Mouse (Mus musculus): Measurements from ENCODE around the gene Olfr520.
"Not testable (repeated sequence)": the region's sequence is repeated elsewhere in the genome, so short reads cannot be mapped to it uniquely, and the experiment has no call there.

Olfr520 gene

GRCm38 (mm10) chr7:99729973-99730372, at the start of gene Olfr520:
Gene Olfr520 (plus strand): TSS chr7:99730273.
- in situ Hi-C loops (cut with MboI; ENCODE audit: unreplicated experiment in 2 of 2) = no loop called here

- in situ Hi-C loops (cut with MboI; ENCODE audit: unreplicated experiment in 2 of 2) = no loop called here
Observed at GRCm38 (mm10) chr7:99680771-99681170, 49.3 kb upstream of the Olfr520 start.

GRCm38 (mm10) chr7:99684086-99684485, 46.0 kb upstream of the Olfr520 start:
- in situ Hi-C loops (cut with MboI; ENCODE audit: unreplicated experiment in 2 of 2) = no loop called here

GRCm38 (mm10) chr7:99690819-99691218, 39.3 kb upstream of the Olfr520 start:
- in situ Hi-C loops (cut with MboI; ENCODE audit: unreplicated experiment in 2 of 2) = no loop called here

GRCm38 (mm10) chr7:99692396-99692795, 37.7 kb upstream of the Olfr520 start:
- in situ Hi-C loops (cut with MboI; ENCODE audit: unreplicated experiment in 2 of 2) = no loop called here

GRCm38 (mm10) chr7:99693387-99693786, 36.7 kb upstream of the Olfr520 start:
- in situ Hi-C loops (cut with MboI; ENCODE audit: unreplicated experiment in 2 of 2) = no loop called here

- in situ Hi-C loops (cut with MboI; ENCODE audit: unreplicated experiment in 2 of 2) = no loop called here
Observed at GRCm38 (mm10) chr7:99693976-99694375, 36.1 kb upstream of the Olfr520 start.

GRCm38 (mm10) chr7:99694424-99694823, 35.6 kb upstream of the Olfr520 start:
- in situ Hi-C loops (cut with MboI; ENCODE audit: unreplicated experiment in 2 of 2) = not testable (repeated sequence)

- in situ Hi-C loops (cut with MboI; ENCODE audit: unreplicated experiment in 2 of 2) = no loop called here
Observed at GRCm38 (mm10) chr7:99695471-99696057, 34.5 kb upstream of the Olfr520 start.

GRCm38 (mm10) chr7:99698576-99698975, 31.5 kb upstream of the Olfr520 start:
- in situ Hi-C loops (cut with MboI; ENCODE audit: unreplicated experiment in 2 of 2) = no loop called here

- in situ Hi-C loops (cut with MboI; ENCODE audit: unreplicated experiment in 2 of 2) = no loop called here
Observed at GRCm38 (mm10) chr7:99699106-99699505, 31.0 kb upstream of the Olfr520 start.

- in situ Hi-C loops (cut with MboI; ENCODE audit: unreplicated experiment in 2 of 2) = no loop called here
Observed at GRCm38 (mm10) chr7:99699709-99700151, 30.3 kb upstream of the Olfr520 start.

GRCm38 (mm10) chr7:99700641-99701040, 29.4 kb upstream of the Olfr520 start:
- in situ Hi-C loops (cut with MboI; ENCODE audit: unreplicated experiment in 2 of 2) = no loop called here

GRCm38 (mm10) chr7:99702201-99702600, 27.9 kb upstream of the Olfr520 start:
- in situ Hi-C loops (cut with MboI; ENCODE audit: unreplicated experiment in 2 of 2) = no loop called here

- in situ Hi-C loops (cut with MboI; ENCODE audit: unreplicated experiment in 2 of 2) = loop anchor here (5.0 kb wide), 2 partner anchors 43 to 92 kb away; no protein-coding TSS in a partner anchor
Observed at GRCm38 (mm10) chr7:99704736-99705519, 25.1 kb upstream of the Olfr520 start.

GRCm38 (mm10) chr7:99706341-99707037, 23.6 kb upstream of the Olfr520 start:
- in situ Hi-C loops (cut with MboI; ENCODE audit: unreplicated experiment in 2 of 2) = loop anchor here (5.0 kb wide), 2 partner anchors 44 to 91 kb away; no protein-coding TSS in a partner anchor

- in situ Hi-C loops (cut with MboI; ENCODE audit: unreplicated experiment in 2 of 2) = loop anchor here (5.0 kb wide), 2 partner anchors 45 to 90 kb away; no protein-coding TSS in a partner anchor
Observed at GRCm38 (mm10) chr7:99707038-99707595, 23.0 kb upstream of the Olfr520 start.

- in situ Hi-C loops (cut with MboI; ENCODE audit: unreplicated experiment in 2 of 2) = loop anchor here (5.0 kb wide), 2 partner anchors 45 to 90 kb away; no protein-coding TSS in a partner anchor
Observed at GRCm38 (mm10) chr7:99707671-99708070, 22.4 kb upstream of the Olfr520 start.

- in situ Hi-C loops (cut with MboI; ENCODE audit: unreplicated experiment in 2 of 2) = loop anchor here (5.0 kb wide), 2 partner anchors 46 to 89 kb away; no protein-coding TSS in a partner anchor
Observed at GRCm38 (mm10) chr7:99708301-99708721, 21.8 kb upstream of the Olfr520 start.

- in situ Hi-C loops (cut with MboI; ENCODE audit: unreplicated experiment in 2 of 2) = loop anchor here (5.0 kb wide), 2 partner anchors 46 to 89 kb away; no protein-coding TSS in a partner anchor
Observed at GRCm38 (mm10) chr7:99708750-99709149, 21.3 kb upstream of the Olfr520 start.
